Mouse (Mus musculus) lung, adult 2 months (tissue): ENCODE data around the gene Eif4h.

Source experiments
- CTCF ChIP-seq: fragments of 200-500 bp; IDR thresholded peaks from 2 replicates; pipeline ENCODE4 v1.5.1; 2011; ENCODE audit warnings: mild to moderate bottlenecking, low read length, control low read depth; ENCODE audit not compliant: insufficient read depth
- POLR2A ChIP-seq: fragments of 200-500 bp; IDR thresholded peaks from 2 replicates; pipeline ENCODE4 v1.6.1; 2011; ENCODE audit warnings: low read depth, mild to moderate bottlenecking, control low read depth, low read length, borderline replicate concordance; ENCODE audit errors: extremely low read depth

- TF ChIP-seq POLR2A (peak; percentile 70), CTCF (no peak)
These were observed 38.7 kb upstream of the Eif4h start for GRCm38 (mm10) chr5:134678031-134678430.
